Mouse (Mus musculus) cerebellum, adult (tissue): Measurements from ENCODE around the gene Ms4a18.
"Not testable (repeated sequence)": the region's sequence is repeated elsewhere in the genome, so short reads cannot be mapped to it uniquely, and the experiment has no call there.

Source experiments
- ATAC-seq: cut with Nextera tagmentation; 2 replicates; pipeline ENCODE4 v1.9.2; 2017; ENCODE audit warnings: mild to moderate bottlenecking, moderate library complexity, mixed read lengths; ENCODE audit not compliant: insufficient number of reproducible peaks, low FRiP score, low TSS enrichment

The Ms4a18 gene

GRCm38 (mm10) chr19:11017891-11018290, at the start of gene Ms4a18:
Ms4a18 (minus strand) TSS chr19:11018031.
- no peak for ATAC-seq

DNA sequence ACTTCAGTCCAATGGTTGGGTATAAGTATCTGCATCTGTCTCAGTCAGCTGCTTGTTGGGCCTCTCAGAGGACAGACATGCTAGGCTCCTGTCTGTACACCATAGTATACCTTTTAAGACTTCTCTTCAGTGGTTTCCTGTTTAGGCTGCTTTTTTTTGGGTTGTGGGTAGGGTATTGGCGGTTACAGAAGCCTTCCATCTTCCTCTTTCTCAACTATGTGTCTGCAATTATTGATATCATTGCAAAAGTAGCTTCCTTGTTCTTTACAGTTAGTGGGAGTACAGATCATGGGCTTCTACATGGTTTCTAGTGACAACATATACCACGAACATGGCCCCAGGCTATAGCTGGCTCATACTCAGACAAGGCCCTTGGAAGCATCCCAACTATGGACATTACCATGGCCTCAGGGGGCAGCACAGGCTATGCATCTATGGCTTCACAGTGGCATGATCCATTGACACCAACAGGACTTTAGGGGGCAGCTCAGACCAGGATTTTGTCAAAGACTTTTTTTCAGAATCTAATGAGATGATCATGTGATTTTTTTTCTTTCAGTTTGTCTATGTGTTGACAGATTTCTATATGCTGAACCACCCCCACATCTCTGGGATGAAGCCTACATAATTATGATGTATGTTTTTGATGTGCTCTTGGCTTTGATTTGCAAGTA, 47.5 kb upstream of the Ms4a18 start:
- no peak for ATAC-seq

DNA sequence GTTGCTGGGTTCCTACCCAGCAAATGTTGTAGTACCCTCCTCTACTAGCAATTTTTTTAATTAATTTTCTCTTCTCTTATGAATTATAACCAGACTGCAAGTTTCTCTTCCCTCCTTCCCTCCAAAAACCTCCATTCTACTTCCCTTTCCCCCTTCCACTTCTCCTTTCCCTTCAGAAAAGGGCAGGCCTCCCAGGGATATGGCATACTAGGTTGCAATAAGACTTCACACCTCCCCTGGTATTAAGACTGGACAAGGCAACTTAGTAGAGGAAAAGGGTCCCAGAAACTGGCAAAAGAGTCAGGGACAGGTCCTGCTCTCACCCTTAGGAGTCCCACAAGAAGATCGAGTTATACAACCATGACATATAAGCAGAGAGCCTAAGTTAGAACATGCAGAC, 43.1 kb upstream of the Ms4a18 start:
- ATAC-seq, result no peak

- no peak for ATAC-seq
These were observed 42.1 kb upstream of the Ms4a18 start for GRCm38 (mm10) chr19:11059967-11060366.

- ATAC-seq, result not testable (repeated sequence)
These were observed 37.9 kb upstream of the Ms4a18 start for GRCm38 (mm10) chr19:11055700-11056099.

DNA sequence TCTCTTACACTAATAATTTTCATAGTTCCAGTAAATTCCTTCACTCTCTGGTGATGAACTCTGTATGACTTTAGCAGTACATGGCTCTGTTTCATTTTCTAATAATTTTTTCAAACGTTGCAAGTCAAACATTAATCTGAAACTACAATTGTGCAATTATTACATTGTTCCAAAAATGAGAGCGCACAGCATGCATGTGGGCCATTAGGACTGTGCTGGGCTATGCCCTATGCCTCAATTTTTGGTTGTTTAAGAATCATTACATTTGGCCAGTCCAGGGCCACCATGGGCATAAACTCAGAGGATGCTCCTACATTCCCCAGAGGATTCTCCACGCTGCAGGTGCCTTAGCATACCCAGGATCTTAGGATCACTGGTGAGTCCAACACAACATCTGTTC, 35.4 kb upstream of the Ms4a18 start:
- no peak for ATAC-seq

GRCm38 (mm10) chr19:11052877-11053276, 35.0 kb upstream of the Ms4a18 start:
- ATAC-seq, result no peak

DNA sequence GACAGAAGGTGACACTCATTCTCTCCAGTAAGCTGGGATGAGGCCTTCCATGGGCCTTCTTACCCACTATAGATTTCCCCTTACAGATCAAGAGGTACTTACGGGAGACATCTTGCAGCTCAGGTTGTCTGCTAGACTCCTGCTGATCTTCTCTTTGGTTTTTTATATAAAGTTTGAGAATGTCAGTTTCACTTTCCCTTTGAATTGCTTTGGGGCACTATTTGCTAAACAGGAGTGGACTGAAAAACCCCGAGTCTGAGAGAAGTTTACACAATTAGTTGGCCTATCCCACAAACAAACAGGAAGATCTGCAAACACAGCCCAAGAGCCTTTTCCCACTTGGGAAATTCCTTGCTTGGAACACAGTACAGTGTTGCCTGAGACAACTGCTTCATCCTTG, 32.5 kb upstream of the Ms4a18 start:
- ATAC-seq, result no peak

GRCm38 (mm10) chr19:11049426-11049825, 31.6 kb upstream of the Ms4a18 start:
- ATAC-seq, result no peak

DNA sequence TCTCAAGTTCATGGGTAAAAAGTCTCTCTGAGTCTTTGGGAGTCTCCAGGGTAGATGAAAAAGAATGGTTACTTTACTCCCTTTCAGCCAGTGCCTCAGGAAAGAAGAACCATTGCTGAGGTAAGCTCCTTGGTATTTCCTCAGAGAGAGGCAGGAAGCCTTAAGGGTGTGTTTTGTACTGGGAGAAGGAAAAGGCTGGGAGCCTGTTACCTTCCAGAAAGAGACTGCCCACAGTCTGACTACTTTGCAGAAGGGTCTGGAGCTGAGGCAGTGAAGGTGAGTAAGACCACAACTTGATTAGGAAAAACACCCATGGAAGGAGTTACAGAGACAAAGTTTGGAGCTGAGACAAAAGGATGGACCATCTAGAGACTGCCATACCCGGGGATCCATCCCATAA, 30.7 kb upstream of the Ms4a18 start:
- ATAC-seq, result no peak

DNA sequence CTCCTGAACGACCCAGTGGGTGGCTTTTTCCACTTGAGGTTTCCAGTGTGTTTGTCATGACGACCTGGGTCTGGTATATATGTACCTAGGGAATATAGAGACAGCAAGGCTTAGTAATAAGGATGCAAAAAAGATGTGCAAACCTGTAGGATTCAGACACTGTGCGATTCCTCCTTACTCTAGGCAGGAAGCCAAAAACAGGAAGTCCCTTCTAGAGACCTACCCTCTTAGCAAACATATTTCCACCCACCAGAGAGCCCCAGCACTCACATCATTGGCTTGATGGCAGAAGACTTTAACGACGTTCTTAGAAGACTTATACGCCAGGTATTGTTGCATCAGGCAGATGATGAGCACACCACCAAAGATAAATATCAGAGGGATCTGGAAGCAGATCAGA, 30.2 kb upstream of the Ms4a18 start:
- ATAC-seq, result no peak

- ATAC-seq, result no peak
These were observed 27.3 kb upstream of the Ms4a18 start for GRCm38 (mm10) chr19:11044996-11045711.

- no peak for ATAC-seq
These were observed 26.8 kb upstream of the Ms4a18 start for GRCm38 (mm10) chr19:11044671-11044995.

DNA sequence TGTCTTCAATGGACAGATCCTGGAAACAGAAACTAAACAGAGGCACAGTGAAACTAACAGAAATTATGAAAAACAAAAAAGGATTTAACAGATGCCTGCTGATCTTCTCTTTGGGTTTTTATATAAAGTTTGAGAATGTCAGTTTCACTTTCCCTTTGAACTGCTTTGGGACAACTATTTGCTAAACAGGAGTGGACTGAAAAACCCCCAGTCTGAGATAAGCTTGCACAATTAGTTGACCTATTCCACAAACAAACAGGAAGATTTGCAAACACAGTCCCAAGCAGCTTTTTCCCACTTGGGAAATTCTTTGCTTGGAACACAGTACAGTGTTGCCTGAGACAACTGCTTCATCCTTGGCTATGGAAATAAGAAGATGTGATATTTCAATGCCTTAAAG, 19.7 kb upstream of the Ms4a18 start:
- no peak for ATAC-seq

GRCm38 (mm10) chr19:11022382-11022781, 4.6 kb upstream of the Ms4a18 start:
- no peak for ATAC-seq

DNA sequence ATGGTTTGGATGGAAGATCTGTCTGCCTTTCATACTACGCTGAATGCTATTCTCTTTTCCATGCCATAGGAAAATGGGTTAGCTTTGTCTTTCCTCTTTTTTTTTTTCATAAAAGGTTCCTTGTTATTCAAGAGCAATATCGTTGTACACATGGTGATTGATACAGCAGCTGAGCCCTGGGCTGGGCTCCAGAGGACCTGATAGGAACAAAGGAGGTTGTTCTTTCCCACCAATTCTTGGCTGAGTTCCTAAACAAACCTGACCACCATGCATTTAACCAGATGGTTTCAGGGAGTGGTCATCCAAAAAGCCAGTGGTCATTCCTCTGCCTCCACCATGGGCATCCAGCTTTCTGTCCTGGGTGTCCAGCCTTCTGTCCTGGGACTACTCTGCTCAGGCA, 580 bp downstream of the Ms4a18 start:
- ATAC-seq, result no peak

GRCm38 (mm10) chr19:11015998-11016397, 1.8 kb downstream of the Ms4a18 start:
- ATAC-seq, result no peak

- no peak for ATAC-seq
These were observed 2.4 kb downstream of the Ms4a18 start for GRCm38 (mm10) chr19:11015468-11015867.

DNA sequence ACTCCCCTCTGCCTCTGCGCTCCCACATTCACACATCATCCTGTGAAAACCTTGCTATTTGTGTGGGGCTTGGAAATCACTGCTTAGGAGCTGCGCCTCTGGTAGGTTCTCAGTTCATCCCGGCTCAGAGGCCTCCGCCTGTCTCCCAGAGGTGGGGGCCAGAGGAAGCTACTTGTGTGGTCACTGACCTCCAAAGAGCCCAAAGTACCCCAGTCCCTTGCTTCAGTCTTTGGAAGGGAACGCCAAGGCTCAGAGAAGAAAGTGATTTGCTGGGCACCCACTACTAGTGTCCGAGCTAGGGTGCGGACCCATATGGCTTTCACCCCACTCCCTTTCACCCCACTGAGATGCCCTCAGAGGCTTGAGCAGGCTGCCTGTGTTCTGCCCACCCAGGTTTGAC, 24.7 kb downstream of the Ms4a18 start, which contains the start of gene Ms4a15:
Ms4a15 (minus strand) TSS at position 101 of the 400 bp plus-strand sequence.
- no peak for ATAC-seq

- no peak for ATAC-seq
These were observed 25.9 kb downstream of the Ms4a18 start for GRCm38 (mm10) chr19:10991911-10992310.

DNA sequence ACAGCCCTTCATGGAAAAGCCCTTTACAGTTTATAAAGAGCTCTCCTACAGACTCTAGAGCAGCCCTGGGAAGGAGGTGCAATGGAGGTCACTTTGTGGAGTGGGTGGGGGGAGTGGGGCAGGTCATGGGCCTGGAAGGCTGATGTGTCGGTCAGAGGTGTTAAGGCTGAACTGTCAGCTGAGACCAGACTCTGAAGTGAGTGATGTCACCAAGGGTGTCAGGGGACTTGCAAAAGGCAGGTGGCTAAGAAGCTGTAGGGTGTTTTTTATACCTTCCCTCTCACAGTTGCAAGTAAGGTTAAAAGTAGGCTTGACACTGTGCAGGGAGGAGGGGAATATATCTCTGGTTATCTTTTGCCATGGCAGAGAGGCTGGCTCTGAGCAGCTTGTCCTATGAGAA, 27.1 kb downstream of the Ms4a18 start:
- ATAC-seq, result no peak

- no peak for ATAC-seq
These were observed 29.3 kb downstream of the Ms4a18 start for GRCm38 (mm10) chr19:10988563-10988962.
